Mouse (Mus musculus): ENCODE measurements at regions not wholly inside any gene's neighbourhood (a gene's known extent, or its start where the extent isn't known, plus 50 kb on each side); places are given as distances from the start of the nearest gene placed in this dataset.

DNA sequence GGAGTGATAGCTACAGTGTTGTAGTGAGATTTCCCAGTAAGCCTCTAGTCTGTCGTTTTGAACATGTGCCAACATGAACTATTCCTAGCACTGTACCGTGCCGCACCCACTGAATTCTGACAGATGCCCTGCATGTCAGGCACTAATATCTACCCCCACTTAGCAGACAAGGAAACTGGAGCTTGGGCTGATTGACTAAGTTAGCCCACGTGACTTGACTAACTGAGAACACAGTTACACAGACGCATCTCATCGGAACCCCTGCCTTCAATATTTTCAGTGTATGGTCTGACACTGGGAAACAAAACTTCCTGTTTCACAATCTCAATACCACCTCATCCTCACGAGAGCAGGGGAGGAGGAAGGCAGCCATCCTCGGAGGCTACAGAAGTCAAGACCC is 72.9 kb upstream of the Ahi1 start:
- H3K27me3 ChIP-seq (ENCODE audit: control insufficient read depth in 1 of 2, insufficient read depth in 2 of 2, low read length in 2 of 2), result peaks cover 3% of the 10 kb centered on the region in 2 experiments; a peak in 2 of 4 replicates
- no peak for DNase-seq (ENCODE audit: low read depth, low spot score)
- peaks cover 0 to 15% of the 10 kb centered on the region in 2 experiments; a peak in 2 of 4 replicates for H3K4me1 ChIP-seq (ENCODE audit: control insufficient read depth in 1 of 2, insufficient read depth in 2 of 2, low read length in 2 of 2)
- H3K4me3 ChIP-seq (ENCODE audit: control insufficient read depth in 1 of 2, insufficient read depth in 1 of 2, low read depth in 2 of 2, low read length in 2 of 2), result no peak overlapping the region
- H3K79me2 ChIP-seq (ENCODE audit: control insufficient read depth, insufficient read depth, low read length, poor library complexity), result no peaks in the 10 kb centered on the region
- H3K9ac ChIP-seq (ENCODE audit: control insufficient read depth, low read depth, low read length, poor library complexity, severe bottlenecking), result no peak overlapping the region
- TF ChIP-seq ETS1 (IDR thresholded peaks at IDR 0.05; ENCODE audit: low read depth, low read length), result no peak
- TF ChIP-seq NRF1 (IDR thresholded peaks at IDR 0.05; ENCODE audit: insufficient read depth, low read depth, low read length, poor library complexity, severe bottlenecking), result no peak
- no peak for TF ChIP-seq USF2 (IDR thresholded peaks at IDR 0.05; ENCODE audit: borderline replicate concordance in 1 of 2, insufficient read depth in 1 of 2, low read depth in 1 of 2, low read length in 2 of 2)
- no peak for TF ChIP-seq CTCF (IDR thresholded peaks at IDR 0.05 in 2 of 3, conservative IDR thresholded peaks at IDR 0.05 in 1 of 3; ENCODE audit: control insufficient read depth in 1 of 3, insufficient read depth in 1 of 3, low read depth in 2 of 3, low read length in 3 of 3, poor library complexity in 1 of 3, severe bottlenecking in 1 of 3)
- TF ChIP-seq SMC3 (IDR thresholded peaks at IDR 0.05; ENCODE audit: low read depth, low read length), result no peak
- no peak for TF ChIP-seq EP300 (IDR thresholded peaks at IDR 0.05; ENCODE audit: low read depth in 1 of 2, low read length in 2 of 2)
- no peak for TF ChIP-seq HCFC1 (IDR thresholded peaks at IDR 0.05; ENCODE audit: low read depth, low read length)
- TF ChIP-seq MYB (IDR thresholded peaks at IDR 0.05; ENCODE audit: low read depth, low read length), result no peak
- TF ChIP-seq TAL1 (IDR thresholded peaks at IDR 0.05; ENCODE audit: low read length), result no peak
- no peak for TF ChIP-seq USF1 (IDR thresholded peaks at IDR 0.05; ENCODE audit: low read depth, low read length)
- no peak for TF ChIP-seq POLR2AphosphoS5 (IDR thresholded peaks at IDR 0.05; ENCODE audit: borderline replicate concordance, low read depth, low read length)
- TF ChIP-seq MAX (IDR thresholded peaks at IDR 0.05; ENCODE audit: low read length), result no peak
- TF ChIP-seq TCF12 (IDR thresholded peaks at IDR 0.05; ENCODE audit: low read depth, low read length), result no peak
- no peak for TF ChIP-seq SIN3A (IDR thresholded peaks at IDR 0.05; ENCODE audit: low read length)
- TF ChIP-seq ZKSCAN1 (IDR thresholded peaks at IDR 0.05; ENCODE audit: low read depth, low read length), result no peak
- no peak for TF ChIP-seq MAFK (IDR thresholded peaks at IDR 0.05; ENCODE audit: borderline replicate concordance, low read depth, low read length)
- TF ChIP-seq ZNF384 (IDR thresholded peaks at IDR 0.05; ENCODE audit: low read depth, low read length), result no peak
- TF ChIP-seq KAT2A (conservative IDR thresholded peaks at IDR 0.05; ENCODE audit: low read depth, low read length), result no peak
- no peaks in the 10 kb centered on the region for H3K9me3 ChIP-seq (replicated peaks; ENCODE audit: insufficient read depth, low read length)
- H3K27ac ChIP-seq (ENCODE audit: control insufficient read depth, low read depth, low read length), result no peak overlapping the region
- peaks cover 0 to 17% of the 10 kb centered on the region in 2 experiments; a peak in 2 of 4 replicates for H3K36me3 ChIP-seq (ENCODE audit: control insufficient read depth in 1 of 2, insufficient read depth in 2 of 2, low read length in 2 of 2)

DNA sequence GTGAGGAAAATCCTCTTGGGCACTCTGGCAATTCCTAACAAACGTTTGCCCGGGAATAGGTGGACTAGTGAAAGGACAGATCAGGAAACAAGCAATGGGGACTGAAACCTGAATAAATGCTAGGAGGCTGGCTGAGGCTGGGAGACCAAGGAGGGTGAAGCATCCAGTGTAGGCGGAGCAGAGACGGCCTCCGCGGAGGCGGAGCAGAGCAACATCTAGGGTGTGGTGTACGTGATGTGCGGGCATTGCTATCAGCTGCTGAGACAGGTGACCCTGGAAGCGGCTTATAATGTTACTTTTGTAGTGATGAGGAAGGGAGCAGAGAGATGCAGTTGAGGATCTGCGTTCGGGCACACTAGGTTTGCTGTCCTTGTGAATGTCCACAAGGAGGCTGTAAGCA is 85.3 kb upstream of the Ahi1 start:
- H3K79me2 ChIP-seq (ENCODE audit: control insufficient read depth, insufficient read depth, low read length, poor library complexity), result no peaks in the 10 kb centered on the region
- no peak overlapping the region for H3K27ac ChIP-seq (ENCODE audit: control insufficient read depth, low read depth, low read length)
- no peak overlapping the region for H3K9ac ChIP-seq (ENCODE audit: control insufficient read depth, low read depth, low read length, poor library complexity, severe bottlenecking)
- H3K27me3 ChIP-seq (ENCODE audit: control insufficient read depth in 1 of 2, insufficient read depth in 2 of 2, low read length in 2 of 2), result peaks cover 10% of the 10 kb centered on the region in 2 experiments; a peak in 3 of 4 replicates
- H3K9me3 ChIP-seq (replicated peaks; ENCODE audit: insufficient read depth, low read length), result no peaks in the 10 kb centered on the region
- no peak for DNase-seq (ENCODE audit: low read depth, low spot score)
- H3K4me1 ChIP-seq (ENCODE audit: control insufficient read depth in 1 of 2, insufficient read depth in 2 of 2, low read length in 2 of 2), result no peaks in the 10 kb centered on the region
- H3K36me3 ChIP-seq (ENCODE audit: control insufficient read depth in 1 of 2, insufficient read depth in 2 of 2, low read length in 2 of 2), result no peaks in the 10 kb centered on the region
- H3K4me3 ChIP-seq (ENCODE audit: control insufficient read depth in 1 of 2, insufficient read depth in 1 of 2, low read depth in 2 of 2, low read length in 2 of 2), result no peak overlapping the region
- no peak for TF ChIP-seq ZNF384 (IDR thresholded peaks at IDR 0.05; ENCODE audit: low read depth, low read length)
- TF ChIP-seq POLR2A (IDR thresholded peaks at IDR 0.05; ENCODE audit: control insufficient read depth in 1 of 2, insufficient read depth in 1 of 2, low read depth in 1 of 2, low read length in 2 of 2, poor library complexity in 1 of 2), result no peak
- TF ChIP-seq ZC3H11A (IDR thresholded peaks at IDR 0.05; ENCODE audit: low read depth, low read length), result no peak
- no peak for TF ChIP-seq BHLHE40 (IDR thresholded peaks at IDR 0.05; ENCODE audit: borderline replicate concordance, low read depth, low read length)
- TF ChIP-seq CHD2 (IDR thresholded peaks at IDR 0.05; ENCODE audit: low read length), result no peak
- TF ChIP-seq RCOR1 (IDR thresholded peaks at IDR 0.05; ENCODE audit: low read depth, low read length), result no peak
- TF ChIP-seq CHD1 (IDR thresholded peaks at IDR 0.05; ENCODE audit: low read depth, low read length), result no peak

Measured in MEL (cell line).